Mouse (Mus musculus): Measurements from ENCODE around the gene Sprr2i.

Sprr2i gene

DNA sequence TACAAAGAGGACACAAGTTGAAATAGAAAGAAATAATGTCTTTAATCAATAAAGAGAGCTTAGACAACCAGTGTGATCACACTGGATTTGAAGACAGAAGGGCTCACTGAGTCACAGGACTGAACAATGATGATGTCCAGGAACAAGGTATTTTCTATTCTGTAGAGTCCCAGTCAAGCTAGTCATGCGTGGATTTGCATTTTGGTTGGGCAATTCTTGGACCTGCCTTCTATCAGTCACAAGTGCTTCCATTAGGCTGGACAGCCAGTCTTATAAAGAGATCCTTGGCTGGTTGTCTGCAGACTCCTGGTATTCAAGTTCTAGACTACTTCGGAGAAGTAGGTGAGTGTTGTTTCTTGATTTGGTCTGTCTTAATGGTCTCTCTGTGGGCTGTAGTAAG, at the start of gene Sprr2i:
Sprr2i (plus strand) TSS at position 301 of the 400 bp plus-strand sequence.
- no peak for DNase-seq (ENCODE audit: low spot score)

DNA sequence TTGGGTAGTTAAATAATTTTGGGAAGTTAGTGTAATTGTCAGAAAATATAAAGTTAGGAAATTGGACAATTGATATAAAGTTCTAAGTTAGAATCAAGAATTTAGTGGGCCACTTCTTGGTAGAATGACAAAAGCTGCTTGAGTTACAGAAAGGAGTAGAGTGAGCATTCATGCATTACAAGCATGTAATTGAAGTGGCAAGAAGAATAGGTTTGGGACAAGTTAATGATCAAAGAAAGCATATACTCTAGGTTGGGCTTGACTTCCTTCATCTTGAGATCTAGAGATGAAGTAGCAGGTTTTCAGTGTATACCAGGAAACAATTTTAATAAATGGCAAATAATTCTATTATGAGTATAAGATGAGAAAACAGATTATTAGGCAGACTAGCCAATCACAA, 46.2 kb upstream of the Sprr2i start:
- no peak for DNase-seq (ENCODE audit: low spot score)

DNA sequence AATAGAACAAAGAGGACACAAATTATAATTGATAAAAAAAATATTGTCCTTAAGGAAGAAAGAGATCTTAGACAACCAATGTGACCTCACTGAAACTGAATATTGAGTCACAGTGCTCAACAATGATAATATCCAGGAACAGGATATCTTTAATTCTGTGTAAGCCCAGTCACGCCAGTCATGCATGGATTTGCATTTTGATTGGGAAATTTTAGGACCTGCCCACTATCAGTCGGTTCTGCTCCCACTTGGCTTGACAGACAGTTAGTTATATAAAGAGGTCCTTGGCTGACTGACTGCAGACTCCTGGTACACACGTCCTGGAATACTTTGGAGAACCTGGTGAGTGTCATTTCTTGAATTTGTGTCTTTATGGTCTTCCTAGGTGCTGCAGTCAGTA, 42.9 kb upstream of the Sprr2i start, which contains the start of gene Sprr2f:
Sprr2f (plus strand) TSS at position 301 of the 400 bp plus-strand sequence.
- DNase-seq (ENCODE audit: low spot score) = no peak

DNA sequence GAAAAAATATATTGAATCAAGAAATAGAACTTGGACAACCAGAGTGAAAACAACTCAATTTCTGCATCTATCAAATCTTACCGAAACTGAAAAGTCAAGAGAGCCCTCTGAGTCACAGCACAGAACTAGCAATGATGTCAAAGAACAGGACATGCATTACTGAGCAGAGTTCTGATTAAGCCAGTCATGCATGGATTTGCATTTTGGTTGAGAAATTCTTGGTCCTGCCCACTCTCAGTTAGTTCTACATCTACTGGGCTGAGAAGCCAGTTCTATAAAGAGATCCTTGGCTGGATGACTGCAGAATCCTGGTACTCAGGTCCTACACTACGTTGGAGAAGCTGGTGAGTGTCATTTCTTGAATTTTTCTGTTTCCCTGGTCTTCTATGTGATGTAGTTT, 34.2 kb upstream of the Sprr2i start:
- DNase-seq (ENCODE audit: low spot score) = no peak

DNA sequence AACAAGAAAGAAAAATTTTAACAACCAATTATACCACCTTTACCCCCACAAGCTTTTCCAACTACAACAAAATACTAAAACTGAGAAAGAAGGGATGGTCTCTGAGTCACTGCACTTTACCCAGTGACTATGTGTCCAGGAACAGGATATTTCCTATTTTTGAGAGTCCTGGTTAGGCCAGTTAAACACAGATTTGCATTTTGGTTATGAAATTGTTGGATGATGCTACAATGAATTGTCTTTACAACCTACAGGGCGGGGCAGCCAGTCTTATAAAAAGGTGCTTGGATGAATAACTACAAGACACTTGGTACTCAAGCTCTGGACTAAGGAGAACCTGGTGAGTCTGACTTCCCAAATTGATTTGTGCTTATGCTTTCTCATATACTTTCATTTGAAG, 22.4 kb upstream of the Sprr2i start, which contains the start of gene Sprr2h:
Sprr2h (plus strand) TSS at position 301 of the 400 bp plus-strand sequence.
- DNase-seq (ENCODE audit: low spot score) = no peak

DNA sequence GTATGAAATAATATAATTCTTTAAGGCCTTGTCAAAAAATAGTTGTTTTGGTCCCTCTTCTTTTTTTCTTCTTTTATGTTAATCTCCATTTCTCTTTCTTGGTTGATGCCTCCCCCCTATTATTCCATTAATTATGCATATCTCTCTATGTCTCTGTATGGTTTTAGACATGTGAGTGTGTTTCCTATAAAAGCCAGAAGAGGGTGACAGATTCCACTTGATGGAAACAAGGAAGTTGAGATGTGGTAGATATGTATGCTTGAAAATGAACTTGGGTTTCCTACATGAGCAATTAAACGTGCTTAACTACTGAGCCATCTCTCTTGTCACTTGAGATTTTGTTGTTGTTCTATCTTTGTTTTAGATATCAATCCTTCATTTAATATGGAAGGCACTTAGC, 13.5 kb upstream of the Sprr2i start:
- no peak for DNase-seq (ENCODE audit: low spot score)

DNA sequence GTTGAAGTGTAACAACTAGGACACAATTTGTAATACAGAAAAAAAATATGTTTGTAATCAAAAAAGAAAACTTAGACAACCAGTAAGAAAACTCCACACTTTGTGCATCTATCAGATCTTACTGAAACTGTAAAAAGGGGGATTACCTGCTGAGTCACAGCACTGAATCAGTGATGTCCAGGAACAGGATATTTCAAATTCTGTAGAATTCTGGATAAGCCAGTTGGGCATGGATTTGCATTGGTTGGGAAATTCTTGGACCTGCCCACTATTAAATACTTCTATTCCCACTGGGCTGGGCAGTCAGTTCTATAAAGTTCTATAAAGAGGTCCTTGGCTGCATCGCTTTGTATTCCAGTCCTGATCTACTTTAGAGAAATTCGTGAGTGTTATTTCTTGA, 10.0 kb downstream of the Sprr2i start, which contains the start of gene Sprr2j-ps:
Sprr2j-ps (plus strand) TSS at position 301 of the 400 bp plus-strand sequence.
- no peak for DNase-seq (ENCODE audit: low spot score)

DNA sequence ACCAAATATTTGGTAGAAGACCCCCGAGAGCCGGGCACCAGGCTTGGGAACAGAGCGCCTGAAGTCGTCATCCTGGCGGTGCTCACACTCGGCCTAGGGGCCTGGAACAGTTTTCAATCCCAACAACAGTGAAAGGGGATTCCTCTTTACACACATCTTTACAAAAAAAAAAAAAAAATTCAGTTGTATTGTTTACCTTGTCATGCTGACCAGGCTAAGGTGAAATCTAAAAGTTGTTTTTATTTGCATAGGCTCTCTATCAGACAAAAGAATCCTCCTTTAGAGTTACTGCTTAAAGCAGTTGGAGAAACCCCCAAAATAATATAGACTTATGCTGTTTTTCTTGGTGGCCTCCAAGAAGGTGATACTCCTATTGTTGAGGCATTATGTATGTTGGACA, 21.5 kb downstream of the Sprr2i start, which contains the start of gene Gm9774:
Gm9774 (minus strand) TSS at position 101 of the 400 bp plus-strand sequence.
- DNase-seq (ENCODE audit: low spot score) = no peak

DNA sequence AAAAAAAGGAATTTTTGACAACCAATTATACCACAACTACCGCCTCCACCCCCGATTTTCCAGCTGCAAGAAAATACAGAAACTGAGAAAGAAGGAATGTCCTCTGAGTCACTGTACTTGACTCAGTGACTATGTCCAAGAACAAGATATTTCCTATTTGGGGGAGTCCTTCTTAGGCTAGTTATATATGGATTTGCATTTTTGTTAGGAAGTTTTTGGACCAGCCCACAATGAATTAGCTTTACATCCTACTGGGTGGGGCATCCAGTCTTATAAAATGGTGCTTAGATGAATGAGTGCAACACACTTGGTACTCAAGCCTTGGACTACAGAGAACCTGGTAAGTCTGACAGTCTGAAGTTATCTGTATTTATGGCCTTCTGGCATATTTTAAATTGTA, 24.5 kb downstream of the Sprr2i start, which contains the start of gene Sprr2k:
Sprr2k (plus strand) TSS at position 301 of the 400 bp plus-strand sequence.
- no peak for DNase-seq (ENCODE audit: low spot score)

DNA sequence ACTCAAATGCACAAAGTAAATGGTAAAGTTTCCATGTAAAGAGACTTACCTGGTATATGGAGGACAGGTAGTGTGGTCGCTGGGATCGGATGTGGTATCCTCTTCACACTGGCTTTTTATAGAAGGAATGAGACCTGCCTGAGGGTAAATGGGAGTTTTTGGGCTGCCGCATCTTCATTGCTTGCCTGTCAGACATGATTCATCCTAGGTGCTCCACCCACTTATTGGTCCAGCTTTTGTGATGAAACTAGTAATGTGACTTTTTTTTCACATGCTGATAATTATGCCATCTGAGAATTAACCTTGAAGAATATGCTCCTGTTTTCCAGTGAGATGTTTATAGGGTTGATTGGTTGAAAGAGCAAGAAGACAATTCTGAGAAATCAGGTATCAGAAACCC, 30.9 kb downstream of the Sprr2i start, which contains the start of gene Sprr1b:
Sprr1b (minus strand) TSS at position 101 of the 400 bp plus-strand sequence.
- no peak for DNase-seq (ENCODE audit: low spot score)

DNA sequence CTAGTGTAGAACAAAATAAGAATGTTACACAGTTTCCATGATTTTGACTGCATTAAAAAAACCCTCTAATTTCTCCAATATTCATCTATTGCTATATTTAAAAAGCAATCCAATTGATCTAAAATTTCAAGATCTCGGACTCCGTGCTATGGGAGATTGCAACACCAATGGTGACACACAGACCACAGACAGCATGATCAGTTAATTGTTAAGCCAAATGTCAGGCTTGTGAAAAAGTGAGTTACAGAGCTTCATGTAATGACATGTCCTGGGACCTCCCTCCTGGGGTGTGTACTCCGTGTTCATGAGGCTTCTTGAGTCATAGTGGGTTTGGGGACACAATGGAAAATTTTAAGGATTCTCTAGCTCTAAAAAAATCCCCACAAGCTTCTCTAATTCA, 32.4 kb downstream of the Sprr2i start:
- DNase-seq (ENCODE audit: low spot score) = no peak

DNA sequence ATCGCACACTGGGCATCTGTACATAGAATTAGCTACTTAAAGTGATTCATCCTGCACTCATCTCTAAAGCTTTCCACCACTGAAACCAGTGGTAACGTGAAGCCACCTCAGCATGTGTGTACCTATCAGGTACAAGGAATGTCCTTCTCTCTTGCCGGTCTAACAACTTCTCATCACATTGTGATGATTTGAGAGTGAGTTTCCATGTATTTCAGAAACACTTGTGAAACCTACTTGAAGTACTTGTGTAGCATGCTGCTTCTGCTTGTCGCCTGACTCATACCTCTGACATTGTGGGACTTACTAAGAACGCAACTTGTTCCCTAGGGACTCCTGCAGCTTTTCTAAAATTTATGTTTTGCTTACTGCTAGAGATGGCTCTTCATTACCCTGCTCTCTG, 47.4 kb downstream of the Sprr2i start:
- DNase-seq (ENCODE audit: low spot score) = no peak

DNA sequence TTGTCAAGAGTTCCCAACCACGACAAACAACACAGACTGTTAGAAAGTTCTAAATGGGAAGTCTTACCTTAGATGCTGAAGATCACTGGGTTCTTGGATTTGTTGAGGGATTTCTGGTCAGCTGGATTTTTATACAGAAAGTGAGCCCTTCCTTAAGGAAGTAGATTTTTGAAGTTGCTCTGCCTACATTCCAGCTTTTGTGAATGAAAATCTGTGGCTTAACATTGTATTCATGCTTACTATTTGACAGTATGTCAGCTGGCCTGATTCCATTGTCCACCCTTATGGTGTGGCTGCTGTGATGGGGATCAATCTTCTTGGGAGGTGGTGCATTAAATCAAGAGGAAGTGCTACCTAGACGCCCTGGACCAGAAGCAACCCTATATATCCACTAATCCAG, 50.8 kb downstream of the Sprr2i start, which contains the start of gene Sprr3:
Sprr3 (minus strand) TSS at position 101 of the 400 bp plus-strand sequence.
- DNase-seq (ENCODE audit: low spot score) = no peak
